Mouse (Mus musculus): ENCODE measurements at regions not wholly inside any gene's neighbourhood (a gene's known extent, or its start where the extent isn't known, plus 50 kb on each side); places are given as distances from the start of the nearest gene placed in this dataset.
A peak's percentile ranks its signal among the peaks of the same experiment; 100 is the strongest.

DNA sequence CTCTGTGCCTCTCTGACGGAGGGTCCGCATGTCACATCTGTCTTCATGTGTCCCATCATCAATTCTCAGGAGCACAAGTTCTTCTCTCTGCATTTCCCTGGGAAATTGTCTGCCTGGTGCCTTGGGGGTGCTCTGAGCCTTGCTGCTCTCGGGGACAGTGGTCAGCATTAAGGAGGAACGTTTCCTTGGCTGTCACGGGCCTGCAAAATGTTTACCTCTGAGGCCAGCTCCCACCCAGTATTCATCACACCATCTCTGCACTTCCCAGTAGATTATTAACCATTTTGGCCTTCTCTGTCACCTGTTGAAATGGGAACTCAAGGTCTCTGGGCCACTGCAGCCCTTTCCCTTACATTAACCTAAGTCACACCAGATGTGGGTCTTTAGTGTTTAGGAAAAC is 219.8 kb upstream of the Spag17 start:
- Histone ChIP-seq H3K36me3 (ENCODE audit: control insufficient read depth, insufficient read depth, low read length) (no peaks in the 10 kb centered on the region), H3K27me3 (replicated peaks; ENCODE audit: control insufficient read depth, insufficient read depth, low read length) (no peaks in the 10 kb centered on the region), H3K27ac (ENCODE audit: low read depth) (no peak overlapping the region), H3K9ac (ENCODE audit: low read length) (no peak overlapping the region), H3K9me3 (ENCODE audit: control insufficient read depth, low read length) (no peaks in the 10 kb centered on the region), H3K4me3 (ENCODE audit: low read depth, low read length) (no peak overlapping the region), H3K4me1 (replicated peaks; ENCODE audit: control insufficient read depth, insufficient read depth, low read length) (no peaks in the 10 kb centered on the region), H3K4me2 (ENCODE audit: low read length) (no peak overlapping the region)
- WGBS = 51% methylated on average over 5 of the region's 5 CpGs
- ATAC-seq (replicated peaks; ENCODE audit: low FRiP score, low TSS enrichment, low read depth) (no peak), DNase-seq (ENCODE audit: low spot score) (no peak)

DNA sequence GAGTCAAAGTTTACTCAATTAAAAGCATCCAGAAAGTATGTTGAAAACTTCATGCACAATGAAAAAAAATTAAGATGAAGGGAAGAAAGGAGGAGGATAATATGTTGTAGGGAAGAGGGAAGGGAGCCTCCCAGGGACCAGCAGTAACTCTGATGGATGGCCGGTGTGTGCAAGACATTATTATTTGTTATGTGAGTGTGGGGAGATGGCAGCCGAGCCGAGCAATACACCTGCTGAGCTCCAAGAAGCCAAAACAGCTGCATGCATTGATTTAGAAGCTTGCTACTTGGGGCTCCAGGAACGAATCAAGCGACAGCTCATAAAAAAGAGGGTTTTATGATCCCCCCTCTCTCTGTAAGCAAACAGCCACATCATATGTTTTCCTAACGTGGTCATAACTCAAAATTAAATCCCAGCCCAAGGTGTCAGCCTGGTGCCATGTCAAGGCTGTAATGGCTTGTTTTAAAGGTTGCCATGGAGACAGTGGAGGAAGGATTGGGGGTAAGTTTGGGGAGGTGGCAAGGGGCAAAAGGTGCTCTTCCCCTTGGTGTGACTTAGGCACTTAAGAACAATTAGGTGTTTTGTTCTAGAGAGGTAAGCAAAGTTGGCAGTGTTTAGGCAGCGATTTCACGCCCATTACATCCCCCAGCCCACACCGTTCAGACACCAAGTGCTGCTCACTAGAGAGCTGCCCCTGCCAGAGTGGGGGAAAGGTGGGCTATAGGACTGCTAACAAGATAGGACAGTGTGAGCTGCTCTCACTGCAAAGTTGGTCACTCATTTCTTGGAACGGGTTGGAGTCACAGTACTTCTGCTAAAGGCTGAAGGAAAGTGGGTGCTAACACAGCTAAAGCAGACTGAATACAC is 219.1 kb upstream of the Spag17 start:
- no peak overlapping the region for H3K27ac ChIP-seq (ENCODE audit: low read depth)
- ATAC-seq (replicated peaks; ENCODE audit: low FRiP score, low TSS enrichment, low read depth) = 0 out of 2 replicates have a peak, but pooled peaks have one; percentile 15
- 20% methylated on average over 10 of the region's 10 CpGs for WGBS

GRCm38 (mm10) chr3:99674145-99674544 is 211.1 kb upstream of the Spag17 start:
- WGBS = 84% methylated on average over 2 of the region's 2 CpGs
- no peak for ATAC-seq (replicated peaks; ENCODE audit: low FRiP score, low TSS enrichment, low read depth)

More for the DNA sequence above, 219.1 kb upstream of the Spag17 start:
- Histone ChIP-seq H3K4me2 (ENCODE audit: low read length) (no peak overlapping the region), H3K9me3 (ENCODE audit: control insufficient read depth, low read length) (no peaks in the 10 kb centered on the region), H3K36me3 (ENCODE audit: control insufficient read depth, insufficient read depth, low read length) (no peaks in the 10 kb centered on the region), H3K4me1 (replicated peaks; ENCODE audit: control insufficient read depth, insufficient read depth, low read length) (no peaks in the 10 kb centered on the region), H3K9ac (ENCODE audit: low read length) (no peak overlapping the region), H3K4me3 (ENCODE audit: low read depth, low read length) (no peak overlapping the region), H3K27me3 (replicated peaks; ENCODE audit: control insufficient read depth, insufficient read depth, low read length) (no peaks in the 10 kb centered on the region)
- DNase-seq (ENCODE audit: low spot score) = no peak

DNA sequence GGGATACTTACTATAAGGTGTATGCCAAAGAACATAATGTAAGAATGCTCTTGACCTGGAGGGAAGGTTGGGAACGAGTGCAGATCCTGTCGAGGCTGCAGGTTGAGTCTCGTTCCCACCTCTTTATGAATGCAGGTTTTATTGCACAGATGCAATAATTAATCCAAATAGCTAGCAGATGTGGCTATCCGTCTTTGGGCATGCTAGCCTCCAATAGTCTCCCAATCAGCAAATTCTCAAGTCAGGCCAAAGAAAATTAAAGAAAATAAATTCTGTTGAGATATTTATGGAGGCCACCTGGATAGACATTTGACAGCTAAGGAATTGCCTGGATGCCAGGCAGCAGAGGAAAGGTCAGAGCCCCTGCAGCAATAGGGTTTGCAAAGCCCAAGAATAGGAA is 175.7 kb upstream of the Spag17 start:
- Histone ChIP-seq H3K36me3 (ENCODE audit: control insufficient read depth, insufficient read depth, low read length) (no peaks in the 10 kb centered on the region), H3K4me1 (replicated peaks; ENCODE audit: control insufficient read depth, insufficient read depth, low read length) (no peaks in the 10 kb centered on the region), H3K9ac (ENCODE audit: low read length) (no peak overlapping the region), H3K27me3 (replicated peaks; ENCODE audit: control insufficient read depth, insufficient read depth, low read length) (no peaks in the 10 kb centered on the region), H3K27ac (ENCODE audit: low read depth) (no peak overlapping the region), H3K9me3 (ENCODE audit: control insufficient read depth, low read length) (no peaks in the 10 kb centered on the region), H3K4me2 (ENCODE audit: low read length) (no peak overlapping the region), H3K4me3 (ENCODE audit: low read depth, low read length) (no peak overlapping the region)
- DNase-seq (ENCODE audit: low spot score) = no peak
- WGBS = 87% methylated on average over 4 of the region's 4 CpGs
- no peak for ATAC-seq (replicated peaks; ENCODE audit: low FRiP score, low TSS enrichment, low read depth)

More at GRCm38 (mm10) chr3:99674145-99674544, 211.1 kb upstream of the Spag17 start:
- Histone ChIP-seq H3K27ac (ENCODE audit: low read depth) (no peak overlapping the region), H3K4me2 (ENCODE audit: low read length) (no peak overlapping the region), H3K4me1 (replicated peaks; ENCODE audit: control insufficient read depth, insufficient read depth, low read length) (no peaks in the 10 kb centered on the region), H3K4me3 (ENCODE audit: low read depth, low read length) (no peak overlapping the region), H3K36me3 (ENCODE audit: control insufficient read depth, insufficient read depth, low read length) (no peaks in the 10 kb centered on the region), H3K9me3 (ENCODE audit: control insufficient read depth, low read length) (no peaks in the 10 kb centered on the region), H3K9ac (ENCODE audit: low read length) (no peak overlapping the region), H3K27me3 (replicated peaks; ENCODE audit: control insufficient read depth, insufficient read depth, low read length) (no peaks in the 10 kb centered on the region)
- DNase-seq (ENCODE audit: low spot score) = no peak

GRCm38 (mm10) chr3:99716381-99716780 is 168.8 kb upstream of the Spag17 start:
- Histone ChIP-seq H3K4me2 (ENCODE audit: low read length) (no peak overlapping the region), H3K4me3 (ENCODE audit: low read depth, low read length) (no peak overlapping the region), H3K36me3 (ENCODE audit: control insufficient read depth, insufficient read depth, low read length) (no peaks in the 10 kb centered on the region), H3K4me1 (replicated peaks; ENCODE audit: control insufficient read depth, insufficient read depth, low read length) (no peaks in the 10 kb centered on the region), H3K9me3 (ENCODE audit: control insufficient read depth, low read length) (no peaks in the 10 kb centered on the region), H3K27me3 (replicated peaks; ENCODE audit: control insufficient read depth, insufficient read depth, low read length) (no peaks in the 10 kb centered on the region), H3K9ac (ENCODE audit: low read length) (no peak overlapping the region), H3K27ac (ENCODE audit: low read depth) (no peak overlapping the region)
- ATAC-seq (replicated peaks; ENCODE audit: low FRiP score, low TSS enrichment, low read depth) (no peak), DNase-seq (ENCODE audit: low spot score) (no peak)
- 66% methylated on average over 4 of the region's 4 CpGs for WGBS

- no peak overlapping the region for H3K4me2 ChIP-seq (ENCODE audit: low read length)
- no peak overlapping the region for H3K9ac ChIP-seq (ENCODE audit: low read length)
- no peaks in the 10 kb centered on the region for H3K36me3 ChIP-seq (ENCODE audit: control insufficient read depth, insufficient read depth, low read length)
- no peak overlapping the region for H3K27ac ChIP-seq (ENCODE audit: low read depth)
- 81% methylated on average over 3 of the region's 3 CpGs for WGBS
- no peaks in the 10 kb centered on the region for H3K4me1 ChIP-seq (replicated peaks; ENCODE audit: control insufficient read depth, insufficient read depth, low read length)
- H3K4me3 ChIP-seq (ENCODE audit: low read depth, low read length) = no peak overlapping the region
- H3K9me3 ChIP-seq (ENCODE audit: control insufficient read depth, low read length) = no peaks in the 10 kb centered on the region
- no peak for DNase-seq (ENCODE audit: low spot score)
- no peaks in the 10 kb centered on the region for H3K27me3 ChIP-seq (replicated peaks; ENCODE audit: control insufficient read depth, insufficient read depth, low read length)
- ATAC-seq (replicated peaks; ENCODE audit: low FRiP score, low TSS enrichment, low read depth) = no peak
Measured at GRCm38 (mm10) chr3:99738093-99738803, 147.0 kb upstream of the Spag17 start.

DNA sequence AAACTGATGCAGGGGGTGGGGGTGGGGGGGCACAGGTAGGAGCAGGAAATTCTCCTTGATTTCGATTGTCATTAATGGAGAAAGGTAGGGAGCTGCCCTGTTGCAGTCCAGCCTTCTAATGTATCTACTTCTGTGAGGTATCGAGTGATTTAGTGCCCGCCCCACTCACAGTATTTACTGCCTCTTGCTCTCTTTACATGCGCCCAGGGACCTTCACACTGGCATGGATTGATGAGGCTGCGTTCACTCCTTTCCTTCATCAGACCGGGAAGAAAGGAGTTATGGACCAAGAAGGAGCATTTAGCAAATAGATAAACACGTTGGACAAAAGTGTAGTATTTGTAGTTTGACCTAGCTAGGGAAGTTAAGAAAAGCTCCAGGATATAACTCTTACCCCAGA is 145.6 kb upstream of the Spag17 start:
- no peak for DNase-seq (ENCODE audit: low spot score)
- Histone ChIP-seq H3K36me3 (ENCODE audit: control insufficient read depth, insufficient read depth, low read length) (no peaks in the 10 kb centered on the region), H3K27me3 (replicated peaks; ENCODE audit: control insufficient read depth, insufficient read depth, low read length) (no peaks in the 10 kb centered on the region), H3K9me3 (ENCODE audit: control insufficient read depth, low read length) (no peaks in the 10 kb centered on the region), H3K4me1 (replicated peaks; ENCODE audit: control insufficient read depth, insufficient read depth, low read length) (no peaks in the 10 kb centered on the region), H3K27ac (ENCODE audit: low read depth) (no peak overlapping the region), H3K4me2 (ENCODE audit: low read length) (no peak overlapping the region), H3K9ac (ENCODE audit: low read length) (no peak overlapping the region), H3K4me3 (ENCODE audit: low read depth, low read length) (no peak overlapping the region)
- WGBS = 56% methylated on average over 7 of the region's 7 CpGs
- ATAC-seq (replicated peaks; ENCODE audit: low FRiP score, low TSS enrichment, low read depth) = no peak

DNA sequence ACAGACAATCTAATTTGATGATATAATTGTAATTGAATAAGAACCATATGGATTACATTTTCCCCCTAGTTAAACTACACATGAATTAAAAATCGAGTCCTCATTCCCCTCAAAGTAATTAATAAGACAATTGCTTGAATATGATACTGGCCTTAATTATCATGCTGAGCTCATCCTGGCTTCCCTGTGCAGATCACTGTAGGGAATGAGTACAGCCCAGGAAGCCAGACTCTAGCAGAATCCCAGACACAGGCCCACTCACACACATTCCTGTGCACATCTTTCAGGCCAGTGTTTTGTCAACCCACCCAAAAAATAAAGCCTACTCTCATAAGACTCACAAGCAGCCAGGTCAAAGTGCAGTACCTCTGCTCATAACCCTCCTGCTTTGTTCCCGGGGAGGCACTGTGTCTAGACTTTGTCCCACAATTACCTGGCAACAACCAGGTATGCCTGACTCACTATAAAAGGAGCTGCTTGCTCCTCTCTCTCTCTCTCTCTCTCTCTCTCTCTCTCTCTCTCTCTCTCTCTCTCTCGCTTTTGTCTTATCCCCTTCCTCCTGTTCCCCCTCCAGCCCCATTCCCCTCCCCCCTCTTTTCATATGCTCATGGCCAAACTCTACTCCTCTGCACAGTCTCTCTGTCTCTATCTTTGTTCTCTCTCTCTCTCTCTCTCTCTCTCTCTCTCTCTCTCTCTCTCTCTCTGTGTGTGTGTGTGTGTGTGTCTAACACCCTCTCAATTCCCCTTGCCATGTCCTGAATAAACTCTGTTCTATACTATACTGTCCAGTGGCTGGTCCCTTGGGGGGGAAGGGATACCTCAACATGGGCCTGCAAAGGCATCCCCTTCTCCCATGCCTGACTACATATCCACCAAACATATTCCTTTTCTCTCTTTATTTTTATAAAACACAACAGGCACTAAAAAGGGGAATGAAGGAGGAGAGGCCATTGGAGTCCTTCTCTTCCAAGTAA is 143.7 kb upstream of the Spag17 start:
- ATAC-seq (replicated peaks; ENCODE audit: low FRiP score, low TSS enrichment, low read depth) (no peak), DNase-seq (ENCODE audit: low spot score) (no peak)
- no peak overlapping the region for H3K27ac ChIP-seq (ENCODE audit: low read depth)
- H3K9me3 ChIP-seq (ENCODE audit: control insufficient read depth, low read length) = no peaks in the 10 kb centered on the region
- no peaks in the 10 kb centered on the region for H3K36me3 ChIP-seq (ENCODE audit: control insufficient read depth, insufficient read depth, low read length)
- H3K27me3 ChIP-seq (replicated peaks; ENCODE audit: control insufficient read depth, insufficient read depth, low read length) = no peaks in the 10 kb centered on the region
- no peak overlapping the region for H3K9ac ChIP-seq (ENCODE audit: low read length)
- no peak overlapping the region for H3K4me3 ChIP-seq (ENCODE audit: low read depth, low read length)
- H3K4me1 ChIP-seq (replicated peaks; ENCODE audit: control insufficient read depth, insufficient read depth, low read length) = no peaks in the 10 kb centered on the region
- no peak overlapping the region for H3K4me2 ChIP-seq (ENCODE audit: low read length)
- 57% methylated on average over 3 of the region's 3 CpGs for WGBS
